Comparison of ENCODE assay signal across 11 mouse cellular contexts in the genomic region with DNA sequence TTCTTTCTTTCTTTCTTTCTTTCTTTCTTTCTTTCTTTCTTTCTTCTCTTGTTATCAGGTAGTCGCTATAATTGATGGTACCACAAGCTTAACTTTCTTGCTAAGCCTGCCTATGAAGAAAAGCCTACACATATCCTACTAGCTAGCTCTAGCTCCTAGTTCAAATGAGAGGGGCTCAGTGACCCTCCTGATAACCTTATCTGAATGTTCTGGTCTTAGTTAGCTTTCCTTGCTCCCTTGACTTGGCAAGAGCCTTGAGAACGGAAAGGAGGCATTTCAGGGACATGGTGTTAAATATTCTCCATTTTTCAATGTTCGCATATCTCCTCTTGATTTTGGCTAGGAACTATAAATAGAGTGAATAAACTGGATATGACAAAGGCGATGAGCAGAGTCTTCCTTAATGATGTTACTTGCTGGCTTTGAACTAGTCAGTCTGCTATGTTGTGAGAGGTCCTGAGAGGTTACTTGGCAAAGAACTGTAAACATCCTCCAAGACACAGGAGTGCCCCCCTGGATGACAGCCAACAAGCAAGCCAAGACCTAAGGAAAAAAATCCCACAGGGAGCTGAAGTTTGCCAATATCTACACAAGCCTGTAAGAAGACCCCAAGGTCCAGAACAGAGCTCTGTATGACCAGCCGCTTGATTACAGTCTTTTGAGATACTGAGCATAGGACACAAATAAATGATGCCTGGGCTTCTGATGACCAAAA.
A peak's percentile ranks its signal among the peaks of the same experiment; 100 is the strongest.
DNase-seq lines count a peak whose midpoint lies in the region; ATAC-seq and TF ChIP-seq lines count a peak whose summit lies in the region.
"Had no signal": no experiment of that assay in that cellular context is flagged by ENCODE, and none has a peak within 500 bp of the region (broad histone marks: within the 10 kb centered on the region; RNA-seq: fewer than 3 reads in every experiment).

No protein-coding gene starts in this region.

- TF ChIP-seq POLR2A in lung, adult 2 months (IDR thresholded peaks at IDR 0.05; ENCODE audit: borderline replicate concordance, extremely low read depth, low read depth, low read length) = no peak

- no peak for TF ChIP-seq CTCF in lung, embryonic 14.5 days (IDR thresholded peaks at IDR 0.05; ENCODE audit: low read depth)
- no peak for TF ChIP-seq CTCF in lung, adult 2 months (IDR thresholded peaks at IDR 0.05; ENCODE audit: insufficient read depth, low read length)
- no peak for TF ChIP-seq CTCF in kidney, postnatal 0 days (IDR thresholded peaks at IDR 0.05; ENCODE audit: low read depth)

- WGBS in lung, embryonic 14.5 days = 34% methylated on average over 5 of the region's 5 CpGs
- WGBS in lung, adult 2 months = 40% methylated on average over 5 of the region's 5 CpGs
- 73% methylated on average over 5 of the region's 5 CpGs for WGBS in kidney, postnatal 0 days
- 96% methylated on average over 5 of the region's 5 CpGs for WGBS in midbrain, embryonic 13.5 days
- 87% methylated on average over 5 of the region's 5 CpGs for WGBS in hindbrain, embryonic 14.5 days

- no peak overlapping the region for H3K4me2 ChIP-seq in lung, embryonic 14.5 days
- H3K4me2 ChIP-seq in kidney, postnatal 0 days (ENCODE audit: low read length) = no peak overlapping the region
- no peak overlapping the region for H3K4me2 ChIP-seq in midbrain, embryonic 13.5 days (replicated peaks)
- no peak overlapping the region for H3K4me2 ChIP-seq in hindbrain, embryonic 14.5 days (replicated peaks)
- H3K4me2 ChIP-seq: liver, embryonic 15.5 days had no signal

- peak; percentile 97 for ATAC-seq in lung, embryonic 14.5 days (ENCODE audit: insufficient read depth)
- ATAC-seq in kidney, postnatal 0 days (replicated peaks; ENCODE audit: low FRiP score, low read depth) = no peak
- ATAC-seq in midbrain, embryonic 13.5 days = no peak
- ATAC-seq in hindbrain, embryonic 14.5 days (ENCODE audit: low FRiP score) = no peak

- H3K9me3 ChIP-seq in lung, embryonic 14.5 days (ENCODE audit: low read depth, low read length) = no peaks in the 10 kb centered on the region
- no peaks in the 10 kb centered on the region for H3K9me3 ChIP-seq in kidney, postnatal 0 days (replicated peaks; ENCODE audit: low read length)
- no peaks in the 10 kb centered on the region for H3K9me3 ChIP-seq in midbrain, embryonic 13.5 days
- H3K9me3 ChIP-seq in hindbrain, embryonic 14.5 days (ENCODE audit: control insufficient read depth, low read length) = no peaks in the 10 kb centered on the region
- H3K9me3 ChIP-seq: liver, embryonic 15.5 days had no signal

- no peaks in the 10 kb centered on the region for H3K36me3 ChIP-seq in lung, embryonic 14.5 days (ENCODE audit: insufficient read depth)
- no peaks in the 10 kb centered on the region for H3K36me3 ChIP-seq in kidney, postnatal 0 days (ENCODE audit: insufficient read depth, low read length)
- H3K36me3 ChIP-seq in midbrain, embryonic 13.5 days = no peaks in the 10 kb centered on the region
- no peaks in the 10 kb centered on the region for H3K36me3 ChIP-seq in hindbrain, embryonic 14.5 days (replicated peaks; ENCODE audit: control insufficient read depth, insufficient read depth)
- H3K36me3 ChIP-seq: liver, embryonic 15.5 days had no signal

- H3K27ac ChIP-seq in lung, embryonic 14.5 days (ENCODE audit: low read depth) = no peak overlapping the region
- H3K27ac ChIP-seq in kidney, postnatal 0 days = no peak overlapping the region
- H3K27ac ChIP-seq in midbrain, embryonic 13.5 days = no peak overlapping the region
- H3K27ac ChIP-seq in hindbrain, embryonic 14.5 days = no peak overlapping the region
- H3K27ac ChIP-seq: liver, embryonic 15.5 days had no signal

- DNase-seq in cerebellum, postnatal 14 days = peak; percentile 55 to 57
- DNase-seq in cerebellum, adult 9-11 months = no peak
- DNase-seq in lung, embryonic 14.5 days = peak; percentile 95
- no peak for DNase-seq in lung, adult 2 months
- peak; percentile 24 for DNase-seq in kidney, postnatal 0 days (ENCODE audit: low spot score)
- peak; percentile 61 to 81 for DNase-seq in lung, postnatal 4 days
- no peak for DNase-seq in hindbrain, embryonic 14.5 days (ENCODE audit: low spot score)
- DNase-seq: midbrain, embryonic 14.5 days; thymus, adult 2 months had no signal

- no peaks in the 10 kb centered on the region for H3K27me3 ChIP-seq in lung, embryonic 14.5 days (ENCODE audit: insufficient read depth, low read length)
- no peaks in the 10 kb centered on the region for H3K27me3 ChIP-seq in kidney, postnatal 0 days (ENCODE audit: insufficient read depth, low read length)
- peaks cover 53% of the 10 kb centered on the region for H3K27me3 ChIP-seq in midbrain, embryonic 13.5 days
- H3K27me3 ChIP-seq in hindbrain, embryonic 14.5 days (ENCODE audit: control insufficient read depth, insufficient read depth, low read length) = no peaks in the 10 kb centered on the region
- H3K27me3 ChIP-seq: liver, embryonic 15.5 days had no signal

- 0 out of 2 replicates have a peak, but pooled peaks cover 2% of the 10 kb centered on the region for H3K4me1 ChIP-seq in lung, embryonic 14.5 days (ENCODE audit: insufficient read depth)
- 0 out of 2 replicates have a peak, but pooled peaks cover 3% of the 10 kb centered on the region for H3K4me1 ChIP-seq in lung, adult 2 months (ENCODE audit: control insufficient read depth, insufficient read depth, low read length)
- no peaks in the 10 kb centered on the region for H3K4me1 ChIP-seq in kidney, postnatal 0 days (replicated peaks; ENCODE audit: insufficient read depth, low read length)
- peaks cover 9% of the 10 kb centered on the region for H3K4me1 ChIP-seq in midbrain, embryonic 13.5 days (replicated peaks)
- H3K4me1 ChIP-seq in hindbrain, embryonic 14.5 days (replicated peaks; ENCODE audit: control insufficient read depth, insufficient read depth, low read length) = 0 out of 2 replicates have a peak, but pooled peaks cover 8% of the 10 kb centered on the region
- H3K4me1 ChIP-seq: liver, embryonic 15.5 days had no signal

- no peak overlapping the region for H3K9ac ChIP-seq in lung, embryonic 14.5 days
- no peak overlapping the region for H3K9ac ChIP-seq in kidney, postnatal 0 days (ENCODE audit: low read depth, low read length)
- no peak overlapping the region for H3K9ac ChIP-seq in midbrain, embryonic 13.5 days (replicated peaks)
- no peak overlapping the region for H3K9ac ChIP-seq in hindbrain, embryonic 14.5 days
- H3K9ac ChIP-seq: liver, embryonic 15.5 days had no signal

- no peak overlapping the region for H3K4me3 ChIP-seq in lung, embryonic 14.5 days (ENCODE audit: low read depth, low read length)
- no peak overlapping the region for H3K4me3 ChIP-seq in lung, adult 2 months (replicated peaks; ENCODE audit: extremely low read depth, low read depth, low read length)
- no peak overlapping the region for H3K4me3 ChIP-seq in kidney, postnatal 0 days (replicated peaks; ENCODE audit: low read depth, low read length)
- H3K4me3 ChIP-seq in midbrain, embryonic 13.5 days (replicated peaks) = no peak overlapping the region
- no peak overlapping the region for H3K4me3 ChIP-seq in hindbrain, embryonic 14.5 days (replicated peaks; ENCODE audit: low read length)
- H3K4me3 ChIP-seq: liver, embryonic 15.5 days had no signal

Comparison
In these comparisons a context has a peak if more than half of its experiments do, and no peak if none do; other contexts are left out.
1. DNase-seq: peak in cerebellum, postnatal 14 days (2 of 2), lung, embryonic 14.5 days (single experiment), kidney, postnatal 0 days (single experiment) and lung, postnatal 4 days (2 of 2); none in cerebellum, adult 9-11 months (single experiment), lung, adult 2 months (single experiment) and hindbrain, embryonic 14.5 days (single experiment).